Mouse (Mus musculus) limb, embryonic 14.5 days (tissue): ENCODE measurements around the gene Tbrg1. TPM values are rescaled to one million over a fixed set of nuclear protein-coding genes. Genes with fewer than 3 reads are reported as not detected.

Experiments
- ATAC-seq: fragments of 200-750 bp; cut with Nextera tagmentation; 2 replicates; pipeline ENCODE4 v1.8.0; 2017; ENCODE audit warnings: low read depth, moderate number of reproducible peaks, moderate TSS enrichment; ENCODE audit not compliant: low FRiP score
- DNase-seq: peaks from one replicate; pipeline ENCODE4 v3.0.0-alpha.2; 2015; ENCODE audit warnings: low spot score
- H3K27ac ChIP-seq: fragments of 300-500 bp; sonication (generic); replicated peaks from 2 replicates; pipeline ENCODE4 v1.5.1; 2014; ENCODE audit warnings: low read depth, mild to moderate bottlenecking, low read length, moderate library complexity, mixed read lengths
- H3K27me3 ChIP-seq: fragments of 300-500 bp; sonication (generic); 2 replicates; pipeline ENCODE4 v1.6.1; 2014; ENCODE audit warnings: low read length, mixed read lengths; ENCODE audit not compliant: control insufficient read depth, insufficient read depth
- H3K36me3 ChIP-seq: fragments of 300-500 bp; sonication (generic); 2 replicates; pipeline ENCODE4 v1.6.1; 2014; ENCODE audit warnings: mild to moderate bottlenecking, low read length, moderate library complexity, mixed read lengths; ENCODE audit not compliant: control insufficient read depth, insufficient read depth
- H3K4me1 ChIP-seq: fragments of 300-500 bp; sonication (generic); 2 replicates; pipeline ENCODE4 v1.6.1; 2014; ENCODE audit warnings: antibody characterized with exemption, low read length, mixed read lengths; ENCODE audit not compliant: control insufficient read depth, insufficient read depth
- H3K4me2 ChIP-seq: fragments of 300-500 bp; sonication (generic); replicated peaks from 2 replicates; pipeline ENCODE4 v1.6.1; 2014; ENCODE audit warnings: low read depth, mild to moderate bottlenecking, low read length, moderate library complexity; ENCODE audit not compliant: severe bottlenecking
- H3K4me3 ChIP-seq: fragments of 300-500 bp; sonication (generic); replicated peaks from 2 replicates; pipeline ENCODE4 v1.5.1; 2014; ENCODE audit warnings: low read length
- H3K9ac ChIP-seq: fragments of 300-500 bp; sonication (generic); 2 replicates; pipeline ENCODE4 v1.6.1; 2014; ENCODE audit warnings: mild to moderate bottlenecking, low read depth, low read length, moderate library complexity; ENCODE audit not compliant: severe bottlenecking
- H3K9me3 ChIP-seq: fragments of 300-500 bp; sonication (generic); 2 replicates; pipeline ENCODE4 v1.6.1; 2016; ENCODE audit warnings: low read length; ENCODE audit not compliant: control insufficient read depth
- POLR2A ChIP-seq: fragments of 200-500 bp; IDR thresholded peaks from 2 replicates; pipeline ENCODE4 v1.8.0; 2012; ENCODE audit warnings: inconsistent platforms, mild to moderate bottlenecking, moderate library complexity, borderline replicate concordance; ENCODE audit not compliant: insufficient read depth, insufficient read length; ENCODE audit errors: extremely low read depth
- WGBS: fragments of 180-500 bp; shearing (Covaris S2); extraction: QIAGEN DNeasy Blood & Tissue Kit; methylation state at CpG from one replicate; pipeline ENCODE4 v1.1.7; 2014; 5-methylcytosine and 5-hydroxymethylcytosine counted together
- polyA plus RNA-seq, 2 experiments: library from polyadenylated mRNA; depleted of rRNA in 1 of 2; stranded (reverse) in 1 of 2; unstranded in 1 of 2; fragments of >200 nt; fragmentation: Nextera tagmentation in 1 of 2; extraction: Ambion mirVana in 1 of 2; gene quantifications; 2 replicates each; pipeline versions ENCODE4 v1.2.1 to v1.2.3; 2012 to 2014

Gene Tbrg1
- polyA plus RNA-seq, 2 experiments = 122 to 211 TPM

- DNase-seq (no peak), ATAC-seq (no peak)
- Histone ChIP-seq H3K4me1 (peaks cover 6% of the 10 kb centered on the region; the same call in 1 of the 2 replicates), H3K4me3 (no peak overlapping the region), H3K9ac (no peak overlapping the region), H3K36me3 (no peaks in the 10 kb centered on the region), H3K4me2 (no peak overlapping the region), H3K27ac (no peak overlapping the region), H3K9me3 (no peaks in the 10 kb centered on the region), H3K27me3 (no peaks in the 10 kb centered on the region)
- TF ChIP-seq POLR2A = no peak
- WGBS = 51% methylated on average over 5 of the region's 5 CpGs
These were observed 41.9 kb downstream of the Tbrg1 start for GRCm38 (mm10) chr9:37615220-37615619.

- Histone ChIP-seq H3K27ac (no peak overlapping the region), H3K27me3 (no peaks in the 10 kb centered on the region), H3K36me3 (no peaks in the 10 kb centered on the region), H3K4me1 (peaks cover 10% of the 10 kb centered on the region), H3K4me2 (peak overlapping the region; percentile 68; the same call in 1 of the 2 replicates), H3K4me3 (peak overlapping the region; percentile 57; the same call in 1 of the 2 replicates), H3K9ac (peak overlapping the region; percentile 58; the same call in 1 of the 2 replicates), H3K9me3 (no peaks in the 10 kb centered on the region)
- DNase-seq (no peak), ATAC-seq (no peak)
- TF ChIP-seq POLR2A = no peak
These were observed 42.8 kb downstream of the Tbrg1 start for GRCm38 (mm10) chr9:37614316-37614715.

- no peaks in the 10 kb centered on the region for H3K9me3 ChIP-seq
- no peak for TF ChIP-seq POLR2A
- H3K36me3 ChIP-seq = no peaks in the 10 kb centered on the region
- peak overlapping the region; percentile 68 for H3K4me2 ChIP-seq
- DNase-seq (no peak), ATAC-seq (no peak; the same call in 1 of the 2 replicates)
- H3K27me3 ChIP-seq = no peaks in the 10 kb centered on the region
- peak overlapping the region; percentile 58 for H3K9ac ChIP-seq
- 24% methylated on average over 6 of the region's 6 CpGs for WGBS
- H3K27ac ChIP-seq = no peak overlapping the region
- H3K4me1 ChIP-seq = peaks cover 10% of the 10 kb centered on the region
- peak overlapping the region; percentile 57 for H3K4me3 ChIP-seq
These were observed 43.2 kb downstream of the Tbrg1 start for GRCm38 (mm10) chr9:37613911-37614280.

GRCm38 (mm10) chr9:37613182-37613910, 43.8 kb downstream of the Tbrg1 start, which contains the start of gene Spa17:
Gene Spa17 (minus strand): TSS chr9:37613722.
- H3K4me1 ChIP-seq = peaks cover 10% of the 10 kb centered on the region
- H3K27me3 ChIP-seq = no peaks in the 10 kb centered on the region
- peak within 1 kb of the TSS; percentile 68 for H3K4me2 ChIP-seq
- peak; percentile 42; the same call in 1 of the 2 replicates for TF ChIP-seq POLR2A
- no peaks in the 10 kb centered on the region for H3K9me3 ChIP-seq
- H3K9ac ChIP-seq = peak within 1 kb of the TSS; percentile 67
- H3K36me3 ChIP-seq = no peaks in the 10 kb centered on the region
- peak within 1 kb of the TSS; percentile 57 for H3K4me3 ChIP-seq
- WGBS = under 1% methylated on average over 45 of the region's 45 CpGs
- DNase-seq (peak; percentile 93), ATAC-seq (peak; percentile 96)
- no peak within 1 kb of the TSS; the same call in 1 of the 2 replicates for H3K27ac ChIP-seq

- WGBS = 38% methylated on average over 4 of the region's 4 CpGs
- ATAC-seq (no peak), DNase-seq (peak; percentile 14)
- no peak for TF ChIP-seq POLR2A
- no peaks in the 10 kb centered on the region for H3K36me3 ChIP-seq
- H3K4me3 ChIP-seq = no peak overlapping the region
- no peaks in the 10 kb centered on the region for H3K9me3 ChIP-seq
- H3K27me3 ChIP-seq = no peaks in the 10 kb centered on the region
- no peak overlapping the region for H3K27ac ChIP-seq
- peaks cover 10% of the 10 kb centered on the region for H3K4me1 ChIP-seq
- H3K4me2 ChIP-seq = no peak overlapping the region
- no peak overlapping the region for H3K9ac ChIP-seq
These were observed 47.6 kb downstream of the Tbrg1 start for GRCm38 (mm10) chr9:37609558-37609957.
